Mouse (Mus musculus): Measurements from ENCODE around the gene Pcid2.

The Pcid2 gene

DNA sequence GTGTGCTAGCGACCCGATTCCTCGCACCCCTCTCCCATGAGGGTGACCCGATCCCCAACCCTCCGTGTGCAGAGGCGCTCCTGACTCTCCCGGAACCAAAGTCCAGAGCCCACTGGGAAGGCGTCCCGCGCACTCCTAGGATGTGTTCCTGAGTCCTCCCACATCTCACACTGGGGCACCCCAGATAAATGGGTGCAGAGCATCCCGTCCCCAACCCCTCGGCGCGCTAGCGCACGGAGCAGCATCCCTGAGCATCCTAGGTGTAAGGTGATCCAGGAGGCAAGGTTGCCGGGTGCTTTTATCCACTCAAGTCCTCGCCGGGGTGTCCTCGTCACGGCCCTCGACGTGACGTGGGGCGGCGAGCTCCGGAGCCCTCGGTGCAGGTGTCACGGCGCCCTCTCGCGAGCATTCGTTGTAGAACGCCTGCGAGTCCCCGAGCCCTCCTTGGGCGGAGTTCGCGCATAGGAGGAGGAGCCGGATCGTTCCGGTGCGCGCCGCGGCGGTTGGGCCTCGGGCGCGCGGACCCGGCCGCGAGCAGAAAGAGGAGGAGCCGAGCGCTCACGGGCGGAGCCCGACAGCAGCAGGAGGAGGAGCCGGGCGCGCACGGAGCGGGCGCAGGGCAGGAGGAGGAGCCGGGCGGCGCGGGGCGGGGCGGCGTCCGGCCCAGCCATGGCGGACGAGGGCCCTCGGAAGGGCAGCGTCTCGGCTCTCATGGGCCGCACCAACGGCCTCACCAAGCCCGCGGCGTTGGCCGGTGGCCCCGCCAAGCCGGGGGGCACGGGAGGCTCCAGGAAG is at the start of gene Pcid2, which contains the start of gene Cul4a:
Pcid2 (minus strand) TSS at position 373 of the 795 bp plus-strand sequence.
Cul4a (plus strand) TSS at position 535 of the 795 bp plus-strand sequence.
- DNase-seq (ENCODE audit: low spot score in 2 of 2), result peak; percentile 94

DNA sequence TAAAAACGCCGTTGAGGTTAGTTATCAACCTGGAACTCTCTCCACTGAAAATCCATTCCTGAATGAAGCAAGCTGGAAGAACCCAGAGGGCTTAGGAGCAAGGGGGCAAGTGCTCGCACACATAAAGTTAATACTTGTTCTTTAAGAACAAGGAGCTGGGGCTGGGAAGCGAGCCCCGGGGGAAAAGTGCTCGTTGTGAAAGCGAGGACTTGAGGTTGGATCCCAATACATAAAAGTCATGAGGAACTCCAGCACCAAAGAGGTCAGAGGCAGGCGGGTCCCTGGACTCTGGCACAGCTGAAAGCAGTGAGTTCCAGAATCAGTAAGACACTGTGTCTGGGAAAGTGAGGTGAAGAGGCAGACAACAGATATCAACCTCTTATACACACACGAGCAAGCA is 48.8 kb upstream of the Pcid2 start:
- DNase-seq (ENCODE audit: low spot score in 2 of 2), result no peak

DNA sequence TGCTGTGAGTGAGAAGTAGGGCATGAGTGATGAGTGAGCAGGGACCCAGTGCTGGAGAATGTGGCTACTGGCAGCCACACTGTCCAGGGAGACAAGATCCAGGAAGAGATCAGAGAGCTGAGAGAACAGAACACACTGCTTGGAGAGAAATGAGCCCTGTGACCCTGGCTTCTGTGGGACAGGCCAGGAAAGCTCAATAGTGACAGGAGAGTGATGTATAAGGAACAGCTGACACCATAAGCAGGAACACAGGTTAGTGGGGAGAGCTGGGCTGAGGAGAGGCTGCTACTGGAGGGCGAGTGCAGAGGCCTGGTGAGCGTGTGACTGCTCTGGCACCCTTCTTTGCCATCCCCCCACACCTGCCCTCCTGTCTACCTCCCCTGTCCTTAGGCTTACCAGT is 45.7 kb upstream of the Pcid2 start:
- DNase-seq (ENCODE audit: low spot score in 2 of 2), result no peak

DNA sequence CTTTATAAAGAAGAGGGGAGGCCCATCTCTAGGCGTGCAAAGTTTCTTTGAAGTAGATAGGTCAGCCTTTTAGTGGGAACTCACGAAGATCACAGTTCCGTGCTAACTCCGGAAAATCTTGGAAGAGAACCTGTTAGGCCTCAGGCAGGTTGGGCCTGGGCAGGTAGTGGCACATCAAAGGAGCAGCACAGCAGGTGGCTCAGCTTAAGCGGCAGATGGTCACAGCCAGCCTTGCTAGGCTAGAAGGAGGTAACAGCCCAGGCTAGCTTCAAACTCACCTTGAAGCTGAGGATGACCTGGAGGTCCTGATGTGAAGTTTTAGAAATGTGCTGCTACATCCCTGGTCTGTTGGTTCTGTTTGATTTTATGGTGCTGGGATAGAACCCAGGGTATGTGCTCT is 44.6 kb upstream of the Pcid2 start:
- DNase-seq (ENCODE audit: low spot score in 2 of 2), result no peak

DNA sequence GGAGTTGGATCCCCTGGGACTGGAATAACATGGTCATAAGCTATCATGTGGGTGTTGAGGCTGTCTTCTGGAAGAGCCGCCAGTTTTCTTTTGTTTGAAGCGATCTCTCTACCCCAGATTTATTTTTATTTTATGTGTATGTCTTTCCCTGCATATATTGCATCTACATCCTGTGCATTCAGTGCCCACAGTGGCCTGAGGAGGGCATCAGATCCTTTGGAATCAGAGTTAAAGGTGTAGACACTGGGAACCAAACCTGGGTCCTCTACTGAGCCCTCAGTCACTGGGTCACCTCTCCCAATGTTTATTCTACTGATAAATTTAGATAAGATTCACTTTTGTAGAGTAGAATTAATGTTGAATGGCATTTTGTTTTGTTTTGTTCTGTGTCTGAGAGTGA is 44.0 kb upstream of the Pcid2 start:
- no peak for DNase-seq (ENCODE audit: low spot score in 2 of 2)

DNA sequence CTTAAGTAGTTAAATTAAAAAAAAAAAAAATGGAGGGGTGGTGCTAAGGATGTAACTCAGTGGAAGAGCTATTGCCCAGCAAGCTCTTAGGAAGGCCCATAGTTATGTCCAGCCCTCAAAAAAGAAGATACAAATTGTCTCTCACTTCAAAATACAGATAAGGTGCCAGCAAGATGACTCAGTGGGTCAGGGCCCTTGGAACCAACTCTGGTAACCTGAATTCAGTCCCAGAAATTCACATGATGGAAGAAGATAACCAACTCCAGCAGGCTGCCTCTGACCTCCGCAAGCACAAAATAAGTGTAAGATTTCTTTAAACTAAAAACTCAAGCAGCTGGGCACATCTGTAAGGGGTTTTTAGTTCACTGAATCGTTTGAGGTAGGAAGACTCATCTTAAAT is 43.2 kb upstream of the Pcid2 start:
- no peak for DNase-seq (ENCODE audit: low spot score in 2 of 2)

DNA sequence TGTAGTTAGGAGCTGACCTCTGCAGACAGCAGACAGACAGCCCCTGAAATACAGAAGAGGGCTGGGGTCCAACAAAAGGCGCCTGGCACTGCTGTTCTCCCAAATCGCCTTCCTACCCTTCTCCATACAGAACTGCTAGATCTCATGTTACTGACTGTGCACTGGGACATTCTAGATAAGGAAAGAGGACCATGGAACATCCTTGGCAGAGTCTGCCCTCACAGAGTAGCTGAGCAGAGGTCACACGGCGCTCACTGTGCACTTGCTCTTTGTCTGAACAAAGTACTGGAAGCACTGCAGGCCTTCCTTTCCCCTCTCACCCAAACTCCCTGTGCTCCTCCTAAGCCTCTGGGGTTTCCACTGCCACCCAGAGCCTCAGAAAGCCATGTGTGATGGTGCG is 36.4 kb upstream of the Pcid2 start:
- DNase-seq (ENCODE audit: low spot score in 2 of 2), result no peak

DNA sequence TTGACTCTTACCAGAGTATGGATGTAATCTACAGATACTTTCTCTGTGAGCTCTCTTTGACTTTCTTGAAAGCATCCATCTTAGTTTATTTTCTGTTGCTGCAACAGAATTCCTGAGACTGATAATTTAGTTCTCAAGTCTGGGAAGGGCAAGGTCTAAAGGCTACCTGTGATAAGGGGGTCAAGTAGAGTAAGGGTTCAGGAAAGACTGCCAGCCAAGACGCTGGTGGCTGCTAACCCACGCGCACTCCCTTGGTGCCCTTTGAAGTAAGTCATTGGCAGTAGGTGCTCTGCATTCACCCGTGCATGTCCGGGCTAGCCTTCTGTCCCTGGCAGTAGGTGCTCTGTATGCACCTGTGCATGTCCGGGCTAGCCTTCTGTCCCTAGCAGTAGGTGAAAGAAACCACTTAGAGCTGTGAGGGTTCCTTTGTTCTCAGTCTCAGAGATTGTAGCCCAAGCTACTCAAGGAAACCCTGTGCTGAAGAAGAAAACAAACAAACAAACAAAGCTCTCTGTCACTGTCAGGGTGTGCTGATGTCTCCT is 34.5 kb upstream of the Pcid2 start:
- DNase-seq (ENCODE audit: low spot score in 2 of 2), result no peak

DNA sequence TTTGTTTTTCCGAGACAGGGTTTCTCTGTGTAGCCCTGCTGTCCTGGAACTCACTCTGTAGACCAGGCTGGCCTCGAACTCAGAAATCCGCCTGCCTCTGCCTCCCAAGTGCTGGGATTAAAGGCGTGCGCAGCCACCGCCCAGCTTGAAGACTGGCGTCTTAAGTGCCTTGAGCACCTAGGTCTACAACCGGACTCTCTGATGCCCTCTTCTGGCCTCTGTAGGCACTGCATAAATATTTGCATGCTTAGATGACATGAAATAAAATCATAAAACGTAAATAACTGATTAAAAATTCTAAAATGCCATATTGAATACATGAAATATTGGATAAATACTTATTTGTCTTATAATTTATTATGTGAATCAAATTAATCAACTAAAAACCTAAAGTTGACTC is 27.0 kb upstream of the Pcid2 start:
- DNase-seq (ENCODE audit: low spot score in 2 of 2), result peak in 1 of 2 experiments; percentile 36

DNA sequence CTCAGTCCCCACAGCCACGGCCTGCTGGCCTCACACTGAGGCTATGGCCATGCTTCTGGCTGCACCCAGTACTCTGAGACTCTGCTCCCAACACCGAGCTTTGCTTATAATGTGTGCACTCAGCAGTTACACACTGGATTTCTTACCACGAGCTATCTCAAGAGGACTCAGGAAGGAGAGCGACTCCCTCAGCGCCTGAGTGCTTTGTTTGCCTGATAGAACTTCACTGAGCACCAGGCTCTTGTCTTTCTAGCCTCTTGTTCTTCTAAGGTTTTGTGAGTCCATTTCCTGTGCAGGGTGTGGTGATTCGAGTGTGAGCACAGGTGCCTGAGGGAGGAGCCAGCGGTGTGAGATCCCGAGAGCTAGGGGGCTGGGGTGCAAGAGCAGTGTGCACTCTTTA is 19.6 kb upstream of the Pcid2 start:
- DNase-seq (ENCODE audit: low spot score in 2 of 2), result no peak

DNA sequence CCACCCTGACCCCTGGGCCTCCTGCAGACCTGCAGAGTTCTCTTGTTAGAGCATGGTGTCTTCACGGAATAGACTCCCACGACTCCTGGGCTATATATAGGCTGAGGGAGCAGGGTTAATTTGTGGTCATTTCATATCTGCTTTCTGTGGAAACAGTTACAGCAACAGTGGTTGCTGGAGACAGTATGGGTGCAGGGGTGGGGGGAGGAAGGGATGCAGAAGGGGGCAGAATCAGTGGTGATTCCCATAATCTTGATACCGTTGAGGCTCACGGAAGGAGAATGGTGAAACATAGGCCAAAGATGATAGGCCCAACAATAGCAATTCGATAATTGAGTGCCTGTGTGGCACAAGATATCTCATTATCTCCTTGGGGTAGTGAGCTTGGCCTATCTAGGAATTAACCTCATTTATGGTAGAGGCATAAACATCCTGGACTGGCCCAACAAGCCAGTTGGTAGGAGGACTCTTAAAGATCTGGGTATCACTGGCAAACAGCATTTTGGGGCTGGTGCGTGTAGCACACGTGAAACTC is 17.7 kb upstream of the Pcid2 start:
- no peak for DNase-seq (ENCODE audit: low spot score in 2 of 2)

DNA sequence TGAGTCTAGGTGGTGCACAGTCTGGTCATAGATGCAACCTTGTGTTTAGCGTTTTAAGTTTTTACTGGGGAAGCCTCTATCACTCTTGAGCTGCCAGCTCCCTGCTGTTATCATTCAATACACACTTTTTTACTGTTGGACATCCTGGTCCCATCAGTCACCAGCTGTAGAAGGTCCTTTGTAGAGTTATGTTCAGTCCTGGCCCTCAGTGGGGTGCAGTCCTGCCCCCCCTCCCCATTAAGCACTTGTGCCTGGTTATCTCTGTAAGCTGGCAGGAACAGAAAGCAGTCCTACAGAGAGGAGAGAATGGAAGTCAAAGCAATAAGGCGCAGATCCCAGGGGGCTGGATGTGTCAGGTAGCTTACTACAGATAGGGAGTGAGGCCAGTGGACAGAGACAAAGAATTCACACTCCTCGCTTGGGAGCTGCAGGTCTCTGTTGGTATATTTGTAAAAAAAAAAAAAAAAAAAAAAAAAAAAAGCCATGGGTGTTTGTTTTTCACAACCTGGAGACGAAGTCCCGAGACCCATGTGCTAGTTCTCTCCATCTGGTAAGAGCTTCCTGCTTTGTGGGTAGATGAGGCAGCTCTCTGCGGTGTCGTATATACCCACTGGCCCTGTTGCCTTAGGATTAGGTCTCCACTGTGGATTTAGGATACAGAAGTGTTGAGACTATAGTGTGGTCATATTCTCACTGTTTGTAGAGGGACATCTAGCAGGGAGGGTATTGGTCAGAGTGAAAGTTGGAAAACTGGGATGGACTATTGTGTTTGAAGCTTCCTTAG is 15.8 kb upstream of the Pcid2 start:
- no peak for DNase-seq (ENCODE audit: low spot score in 2 of 2)

DNA sequence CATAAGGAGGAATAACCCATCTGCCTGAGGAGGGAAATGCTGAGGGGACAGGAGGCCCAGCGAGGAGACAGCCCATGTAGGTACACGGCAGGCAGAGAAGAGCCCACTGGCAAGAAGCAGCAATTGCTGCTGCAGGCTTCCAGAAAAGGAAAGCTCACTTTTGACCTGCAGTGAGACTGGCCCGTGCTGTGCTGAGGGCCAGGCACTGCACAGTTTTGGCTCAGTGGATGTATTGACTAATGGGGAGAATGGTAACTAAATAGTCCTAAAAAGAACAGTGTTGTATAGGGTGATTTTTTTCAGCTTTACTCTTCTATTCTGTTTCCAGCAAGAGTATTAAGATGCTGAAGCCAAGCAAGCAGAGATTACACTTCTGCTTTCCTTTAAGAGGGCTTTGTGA is 13.3 kb upstream of the Pcid2 start:
- DNase-seq (ENCODE audit: low spot score in 2 of 2), result no peak

DNA sequence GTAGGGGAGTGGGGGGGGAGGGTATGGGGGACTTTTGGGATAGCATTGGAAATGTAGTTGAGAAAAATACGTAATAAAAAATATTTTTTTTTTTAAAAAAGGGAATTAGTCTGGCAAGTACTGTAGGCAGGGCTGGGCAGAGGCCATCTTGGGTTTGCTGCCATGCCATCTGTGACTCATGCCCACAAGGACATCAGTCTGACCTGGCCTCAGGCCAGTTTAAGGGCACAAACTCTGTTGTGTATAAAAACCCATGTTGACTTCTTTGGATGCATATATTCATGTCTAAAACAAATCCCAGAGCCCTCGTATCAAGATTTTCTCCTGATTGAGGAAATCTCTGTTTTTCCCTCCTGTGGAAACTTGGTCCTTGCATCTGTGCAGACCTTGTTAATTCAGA is 11.8 kb upstream of the Pcid2 start:
- no peak for DNase-seq (ENCODE audit: low spot score in 2 of 2)

DNA sequence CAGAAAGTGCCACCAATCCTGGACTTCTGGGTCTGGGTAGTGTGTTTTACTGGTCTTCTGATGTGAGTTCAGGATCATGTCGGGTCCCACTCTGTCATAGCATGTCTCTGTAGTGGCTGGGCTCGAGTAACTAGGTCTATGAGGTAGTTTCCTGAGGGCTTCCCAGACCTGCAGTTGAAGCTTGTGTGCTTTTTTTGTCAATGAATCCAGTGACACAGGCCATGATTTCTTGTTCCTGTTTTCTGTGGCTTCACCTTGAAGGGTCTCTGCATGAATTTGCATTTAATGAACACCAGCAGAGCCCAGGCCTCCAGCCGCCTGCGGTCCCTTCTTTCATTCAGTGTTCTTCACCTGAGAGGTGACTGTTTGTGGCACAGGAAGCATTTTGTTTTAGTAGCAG is 8.0 kb upstream of the Pcid2 start:
- DNase-seq (ENCODE audit: low spot score in 2 of 2), result no peak

DNA sequence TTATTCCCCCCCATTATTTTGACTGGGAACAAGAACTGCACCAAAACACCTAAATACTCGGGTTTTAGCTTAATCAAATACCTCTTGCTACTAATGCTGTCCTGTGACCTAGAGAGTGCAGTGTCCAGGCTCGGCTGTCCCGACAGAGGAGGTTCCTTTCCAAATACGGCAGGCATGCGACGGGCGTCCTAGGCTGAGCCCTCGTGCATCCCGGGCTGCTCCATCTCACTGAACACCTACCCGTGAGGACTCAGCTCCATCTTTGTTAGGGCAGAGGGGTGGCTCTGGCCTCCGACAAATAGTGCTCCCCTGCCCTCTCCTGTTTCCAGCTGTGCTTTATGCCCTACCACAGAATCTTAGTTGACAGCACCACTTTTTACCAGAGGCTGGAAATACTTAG is 6.7 kb upstream of the Pcid2 start:
- DNase-seq (ENCODE audit: low spot score in 2 of 2), result no peak

DNA sequence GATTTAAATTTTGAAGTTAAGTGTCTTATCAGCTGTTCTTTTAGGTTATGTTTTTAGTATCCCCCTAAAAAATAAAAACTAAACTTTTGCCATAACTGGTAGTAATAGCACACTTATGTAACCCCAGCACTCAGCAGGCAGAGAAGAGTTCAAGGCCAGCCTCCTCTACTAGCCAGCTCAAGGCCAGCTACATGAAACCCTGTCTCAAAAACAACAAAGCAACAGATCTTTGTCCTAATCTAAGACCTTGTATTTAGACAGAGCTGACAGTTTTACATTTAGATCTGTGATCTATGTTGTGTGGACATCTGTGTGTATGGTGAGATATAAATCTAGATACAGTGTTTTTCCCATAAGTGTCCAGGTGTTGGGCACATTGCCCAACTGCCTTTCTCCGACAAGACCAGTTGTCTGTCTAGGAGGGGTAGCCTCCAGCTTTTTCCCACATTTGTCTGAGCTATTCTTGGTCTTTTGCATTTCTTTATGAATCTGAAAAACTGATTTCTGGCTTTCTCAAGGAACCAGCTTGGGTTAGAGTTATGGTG is 4.2 kb upstream of the Pcid2 start:
- DNase-seq (ENCODE audit: low spot score in 2 of 2), result no peak

DNA sequence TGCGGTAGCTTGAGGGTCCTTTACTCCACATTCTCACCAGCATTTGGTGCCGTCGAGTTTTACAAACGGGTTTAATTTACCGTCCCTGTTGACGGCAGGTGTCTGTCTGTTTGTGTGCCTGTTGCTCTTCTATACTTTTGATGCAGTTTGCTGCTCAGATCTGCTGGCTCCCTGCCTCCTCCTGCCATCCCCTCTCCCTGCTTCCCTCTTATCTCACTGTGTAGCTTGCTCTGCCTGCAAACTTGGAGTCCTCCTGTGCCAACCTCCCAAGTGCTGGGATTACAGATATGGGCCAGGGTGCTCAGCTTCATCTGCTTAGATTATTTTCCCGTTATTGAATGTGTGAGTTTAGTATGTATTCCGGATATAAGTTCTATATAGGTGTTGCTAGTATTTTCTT is 3.7 kb upstream of the Pcid2 start:
- no peak for DNase-seq (ENCODE audit: low spot score in 2 of 2)

DNA sequence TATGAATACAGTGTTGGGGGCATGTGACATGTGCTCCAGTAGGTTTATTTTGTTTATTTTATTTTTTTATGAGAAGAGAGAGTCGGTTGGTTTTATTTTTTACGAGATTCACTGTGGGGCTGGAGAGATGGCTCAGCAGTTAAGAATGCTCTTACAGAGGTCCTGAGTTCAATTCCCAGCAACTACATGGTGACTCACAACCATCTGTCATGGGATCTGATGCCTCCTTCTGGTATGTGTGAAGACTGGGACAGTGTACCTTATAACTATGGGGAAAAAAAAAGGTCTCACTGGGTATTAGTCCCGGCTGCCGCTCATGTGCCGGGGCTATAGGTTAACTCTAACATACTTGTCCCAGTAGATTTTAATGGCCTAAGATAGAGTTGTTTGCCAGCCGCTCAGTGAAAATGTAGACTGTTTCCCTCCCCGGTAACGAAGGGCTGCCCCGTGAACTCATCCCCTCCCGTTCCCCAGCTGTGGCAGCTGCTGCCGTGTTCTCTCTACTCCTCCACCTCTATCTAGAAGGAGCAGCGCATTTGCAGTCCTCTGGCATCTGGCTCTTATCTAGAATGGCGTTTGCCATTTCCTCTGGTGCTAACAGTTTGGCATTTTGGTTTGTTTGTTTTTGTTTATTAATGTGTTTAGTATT is 2.9 kb upstream of the Pcid2 start:
- DNase-seq (ENCODE audit: low spot score in 2 of 2), result no peak

DNA sequence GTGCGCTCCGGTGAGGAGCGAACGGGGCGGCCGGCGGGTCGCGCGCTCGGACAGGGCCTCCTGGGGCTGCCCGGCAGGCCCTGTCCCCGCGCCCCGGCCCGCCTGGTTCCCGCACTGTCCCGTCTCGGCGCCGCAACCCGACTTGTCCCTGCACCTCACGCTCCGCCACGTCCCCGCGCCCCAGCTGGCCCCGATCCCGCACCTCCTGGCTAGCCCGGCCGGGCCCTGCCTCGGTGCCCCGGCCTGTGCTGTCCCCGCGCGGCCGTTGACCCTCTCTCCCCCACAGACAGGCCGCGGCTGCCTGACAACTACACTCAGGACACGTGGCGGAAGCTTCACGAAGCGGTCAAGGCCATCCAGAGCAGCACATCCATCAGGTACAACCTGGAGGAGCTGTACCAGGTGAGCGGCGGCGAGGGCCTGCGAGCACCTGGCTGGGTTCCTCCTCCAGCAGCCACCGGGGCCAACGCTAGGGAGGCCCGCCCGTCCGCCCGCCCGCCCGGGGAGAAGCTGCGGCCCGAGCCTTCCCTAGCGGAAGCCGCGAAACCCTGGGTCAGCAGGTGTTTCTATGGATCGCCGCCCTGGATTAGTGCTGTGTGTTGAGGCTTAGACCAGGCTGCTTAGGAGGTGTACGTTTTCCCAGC is 771 bp upstream of the Pcid2 start:
- DNase-seq (ENCODE audit: low spot score in 2 of 2), result peak in 1 of 2 experiments; percentile 38

DNA sequence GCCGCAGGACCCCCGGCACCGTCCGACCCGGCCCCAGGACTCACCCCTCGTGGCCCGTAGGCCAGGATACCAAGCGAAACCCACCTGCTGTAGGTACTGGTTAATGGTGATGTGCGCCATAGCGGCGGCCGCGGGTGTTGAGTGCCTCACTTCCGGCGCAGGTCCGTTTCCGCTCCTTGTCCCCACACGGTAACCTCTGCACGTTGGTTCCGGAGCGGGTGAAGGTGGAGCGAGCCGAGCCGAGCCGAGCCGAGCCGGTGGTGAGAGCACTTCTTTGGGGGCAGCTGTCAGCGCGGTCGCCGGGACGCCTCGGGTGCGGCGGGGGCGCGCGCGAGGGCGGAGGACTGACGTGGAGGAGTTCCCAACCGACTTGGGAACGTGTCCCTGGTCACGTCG is 570 bp downstream of the Pcid2 start:
- peak; percentile 83 to 88 for DNase-seq (ENCODE audit: low spot score in 2 of 2)
